Mouse (Mus musculus) kidney, embryonic 16.5 days (tissue): ENCODE results near the gene Rpl37. TPM values are rescaled to one million over a fixed set of nuclear protein-coding genes. Genes with fewer than 3 reads are reported as not detected.

Experiments used
- ATAC-seq: fragments of 200-750 bp; cut with Nextera tagmentation; 2 replicates; pipeline ENCODE4 v1.8.0; 2017; ENCODE audit warnings: moderate TSS enrichment; ENCODE audit not compliant: low FRiP score, low TSS enrichment
- H3K27ac ChIP-seq: fragments of 300-500 bp; sonication (generic); 2 replicates; pipeline ENCODE4 v1.5.1; 2014; ENCODE audit warnings: low read length
- H3K27me3 ChIP-seq: fragments of 300-500 bp; sonication (generic); 2 replicates; pipeline ENCODE4 v1.6.1; 2014; ENCODE audit warnings: low read length, control low read depth, mixed read lengths; ENCODE audit not compliant: insufficient read depth
- H3K36me3 ChIP-seq: fragments of 300-500 bp; sonication (generic); 2 replicates; pipeline ENCODE4 v1.6.1; 2014; ENCODE audit warnings: low read length, control low read depth, mixed read lengths; ENCODE audit not compliant: insufficient read depth
- H3K4me1 ChIP-seq: fragments of 300-500 bp; sonication (generic); 2 replicates; pipeline ENCODE4 v1.6.1; 2014; ENCODE audit warnings: low read length, control low read depth, mixed read lengths; ENCODE audit not compliant: insufficient read depth
- H3K4me2 ChIP-seq: fragments of 300-500 bp; sonication (generic); replicated peaks from 2 replicates; pipeline ENCODE4 v1.6.1; 2014; ENCODE audit warnings: low read depth, low read length
- H3K4me3 ChIP-seq: fragments of 300-500 bp; sonication (generic); 2 replicates; pipeline ENCODE4 v1.5.1; 2014; ENCODE audit warnings: mild to moderate bottlenecking, low read length
- H3K9ac ChIP-seq: fragments of 300-500 bp; sonication (generic); replicated peaks from 2 replicates; pipeline ENCODE4 v1.6.1; 2014; ENCODE audit warnings: low read length
- H3K9me3 ChIP-seq: fragments of 300-500 bp; sonication (generic); 2 replicates; pipeline ENCODE4 v1.6.1; 2016; ENCODE audit warnings: low read length, control low read depth
- WGBS: fragments of 180-500 bp; shearing (Covaris S2); extraction: QIAGEN DNeasy Blood & Tissue Kit; methylation state at CpG from one replicate; pipeline ENCODE4 v1.1.7; 2014; 5-methylcytosine and 5-hydroxymethylcytosine counted together
- polyA plus RNA-seq: library from polyadenylated mRNA; unstranded; fragments of >200 nt; fragmentation: Nextera tagmentation; extraction: Ambion mirVana; gene quantifications from 2 replicates; pipeline ENCODE4 v1.2.1, GENCODE M21; 2015

Gene Rpl37
- polyA plus RNA-seq: 410 and 416 TPM in 2 replicates

- Histone ChIP-seq H3K36me3 (peaks cover 33% of the 10 kb centered on the region), H3K9ac (peak within 1 kb of the TSS; percentile 98), H3K4me2 (peak within 1 kb of the TSS; percentile 90), H3K9me3 (no peaks in the 10 kb centered on the region), H3K27ac (peak within 1 kb of the TSS; percentile 96), H3K27me3 (no peaks in the 10 kb centered on the region), H3K4me3 (peak within 1 kb of the TSS; percentile 98), H3K4me1 (peaks cover 16% of the 10 kb centered on the region)
- ATAC-seq: peak; percentile 99
- WGBS: under 1% methylated on average over 54 of the region's 55 CpGs
Measured at GRCm38 (mm10) chr15:5116270-5117030, at the start of gene Rpl37. Rpl37 (plus strand) TSS chr15:5116645.

- Histone ChIP-seq H3K4me1 (no peaks in the 10 kb centered on the region), H3K9me3 (no peaks in the 10 kb centered on the region), H3K4me2 (no peak overlapping the region), H3K9ac (no peak overlapping the region), H3K4me3 (no peak overlapping the region), H3K27ac (no peak overlapping the region), H3K27me3 (no peaks in the 10 kb centered on the region), H3K36me3 (no peaks in the 10 kb centered on the region)
- 56% methylated on average over 15 of the region's 15 CpGs for WGBS
- peak; percentile 76 for ATAC-seq
Measured at GRCm38 (mm10) chr15:5068801-5069518, 47.5 kb upstream of the Rpl37 start.

GRCm38 (mm10) chr15:5081235-5081634, 35.2 kb upstream of the Rpl37 start:
- Histone ChIP-seq H3K4me1 (no peaks in the 10 kb centered on the region), H3K4me3 (no peak overlapping the region), H3K9me3 (no peaks in the 10 kb centered on the region), H3K27me3 (no peaks in the 10 kb centered on the region), H3K4me2 (no peak overlapping the region), H3K36me3 (no peaks in the 10 kb centered on the region), H3K27ac (no peak overlapping the region), H3K9ac (no peak overlapping the region)
- no peak for ATAC-seq
- 69% methylated on average over 1 of the region's 1 CpGs for WGBS

GRCm38 (mm10) chr15:5086162-5086561, 30.3 kb upstream of the Rpl37 start:
- Histone ChIP-seq H3K27me3 (no peaks in the 10 kb centered on the region), H3K4me1 (no peaks in the 10 kb centered on the region), H3K4me2 (no peak overlapping the region), H3K27ac (no peak overlapping the region), H3K4me3 (no peak overlapping the region), H3K9me3 (no peaks in the 10 kb centered on the region), H3K9ac (no peak overlapping the region), H3K36me3 (no peaks in the 10 kb centered on the region)
- WGBS: 22% methylated on average over 2 of the region's 2 CpGs
- ATAC-seq: no peak

- Histone ChIP-seq H3K27ac (no peak overlapping the region), H3K36me3 (no peaks in the 10 kb centered on the region), H3K4me3 (no peak overlapping the region), H3K9me3 (no peaks in the 10 kb centered on the region), H3K27me3 (no peaks in the 10 kb centered on the region), H3K9ac (no peak overlapping the region), H3K4me1 (no peaks in the 10 kb centered on the region), H3K4me2 (no peak overlapping the region)
- WGBS: 61% methylated on average over 7 of the region's 7 CpGs
- ATAC-seq: no peak
Measured at GRCm38 (mm10) chr15:5088850-5089608, 27.4 kb upstream of the Rpl37 start.

- Histone ChIP-seq H3K9me3 (no peaks in the 10 kb centered on the region), H3K4me2 (no peak overlapping the region), H3K4me1 (no peaks in the 10 kb centered on the region), H3K27ac (no peak overlapping the region), H3K36me3 (no peaks in the 10 kb centered on the region), H3K9ac (no peak overlapping the region), H3K4me3 (no peak overlapping the region), H3K27me3 (no peaks in the 10 kb centered on the region)
- ATAC-seq: no peak
- 90% methylated on average over 10 of the region's 10 CpGs for WGBS
Measured at GRCm38 (mm10) chr15:5090131-5090530, 26.3 kb upstream of the Rpl37 start.

- Histone ChIP-seq H3K27me3 (peaks cover 6% of the 10 kb centered on the region), H3K27ac (no peak overlapping the region), H3K4me3 (no peak overlapping the region), H3K9me3 (no peaks in the 10 kb centered on the region), H3K9ac (no peak overlapping the region), H3K36me3 (no peaks in the 10 kb centered on the region), H3K4me1 (no peaks in the 10 kb centered on the region), H3K4me2 (no peak overlapping the region)
- peak; percentile 93 for ATAC-seq
- 40% methylated on average over 11 of the region's 11 CpGs for WGBS
Measured at GRCm38 (mm10) chr15:5095534-5096301, 20.7 kb upstream of the Rpl37 start.

GRCm38 (mm10) chr15:5097376-5097775, 19.1 kb upstream of the Rpl37 start:
- Histone ChIP-seq H3K36me3 (no peaks in the 10 kb centered on the region), H3K9ac (no peak overlapping the region), H3K4me3 (no peak overlapping the region), H3K27me3 (peaks cover 9% of the 10 kb centered on the region), H3K27ac (no peak overlapping the region), H3K9me3 (no peaks in the 10 kb centered on the region), H3K4me1 (no peaks in the 10 kb centered on the region), H3K4me2 (no peak overlapping the region)
- ATAC-seq: no peak
- WGBS: 88% methylated on average over 1 of the region's 1 CpGs

- ATAC-seq: no peak
- Histone ChIP-seq H3K4me1 (no peaks in the 10 kb centered on the region), H3K27ac (no peak overlapping the region), H3K27me3 (peaks cover 9% of the 10 kb centered on the region), H3K9ac (no peak overlapping the region), H3K36me3 (no peaks in the 10 kb centered on the region), H3K4me2 (no peak overlapping the region), H3K9me3 (no peaks in the 10 kb centered on the region), H3K4me3 (no peak overlapping the region)
- WGBS: 92% methylated on average over 4 of the region's 4 CpGs
Measured at GRCm38 (mm10) chr15:5102312-5102711, 14.1 kb upstream of the Rpl37 start.
